21 mouse cellular contexts compared by ENCODE assay signal in genomic region chr13:110288499-110288898, GRCm38 (mm10). TPM values are rescaled to one million over a fixed set of nuclear protein-coding genes. Genes with fewer than 3 reads are reported as not detected.
"Had no signal": no experiment of that assay in that cellular context is flagged by ENCODE, and none has a peak within 500 bp of the region (broad histone marks: within the 10 kb centered on the region; RNA-seq: fewer than 3 reads in every experiment).

No protein-coding gene starts in this region.

- H3K9me3 ChIP-seq: kidney, embryonic 15.5 days; liver, embryonic 12.5 days; liver, embryonic 15.5 days; midbrain, embryonic 10.5 days; midbrain, embryonic 13.5 days had no signal

- H3K36me3 ChIP-seq: kidney, embryonic 15.5 days; liver, embryonic 12.5 days; liver, embryonic 15.5 days; midbrain, embryonic 10.5 days; midbrain, embryonic 13.5 days had no signal

- DNase-seq: kidney, adult 8-10 months; kidney, postnatal 10 days; kidney, postnatal 36 days; layer of hippocampus, postnatal 36 days; lung, embryonic 14.5 days; lung, postnatal 36 days; right cerebral cortex, adult 18-20 months; right cerebral cortex, postnatal 14 days; right cerebral cortex, postnatal 4 days; thymus, adult 2 months; thymus, postnatal 25 days had no signal

- H3K27ac ChIP-seq: kidney, embryonic 15.5 days; left cerebral cortex, adult 2 months; liver, embryonic 12.5 days; liver, embryonic 15.5 days; midbrain, embryonic 10.5 days; midbrain, embryonic 13.5 days; stomach, postnatal 0 days had no signal

- H3K4me3 ChIP-seq: kidney, embryonic 15.5 days; left cerebral cortex, adult 2 months; liver, embryonic 12.5 days; liver, embryonic 15.5 days; midbrain, embryonic 10.5 days; midbrain, embryonic 13.5 days had no signal

- ATAC-seq: intestine, postnatal 0 days; liver, embryonic 12.5 days; lung, postnatal 0 days; midbrain, embryonic 13.5 days; midbrain, embryonic 16.5 days had no signal

- H3K9ac ChIP-seq: kidney, embryonic 15.5 days; liver, embryonic 12.5 days; liver, embryonic 15.5 days; lung, embryonic 14.5 days; midbrain, embryonic 13.5 days had no signal

- H3K4me1 ChIP-seq: kidney, embryonic 15.5 days; liver, embryonic 12.5 days; liver, embryonic 15.5 days; midbrain, embryonic 10.5 days; midbrain, embryonic 13.5 days had no signal

- H3K4me2 ChIP-seq: kidney, embryonic 15.5 days; liver, embryonic 12.5 days; liver, embryonic 15.5 days; lung, embryonic 14.5 days; midbrain, embryonic 13.5 days had no signal

- H3K27me3 ChIP-seq: kidney, embryonic 15.5 days; liver, embryonic 12.5 days; liver, embryonic 15.5 days; midbrain, embryonic 13.5 days had no signal

RNA-seq across cellular contexts. Expression of gene Rab3c, which starts 7.7 kb away (rescaled TPM):
- polyA plus RNA-seq: liver, embryonic 12.5 days; thymus, adult 2 months had no signal
